Mouse (Mus musculus) embryonic facial prominence, embryonic 14.5 days (tissue): Measurements from ENCODE around the gene Golt1a. TPM values are rescaled to one million over a fixed set of nuclear protein-coding genes. Genes with fewer than 3 reads are reported as not detected.

ENCODE experiments used
- ATAC-seq: fragments of 200-750 bp; cut with Nextera tagmentation; 2 replicates; pipeline ENCODE4 v1.8.0; 2017; ENCODE audit warnings: low read depth, moderate number of reproducible peaks, moderate TSS enrichment
- DNase-seq: peaks from one replicate; pipeline ENCODE4 v3.0.0-alpha.2; 2015; ENCODE audit warnings: low spot score
- H3K27ac ChIP-seq: fragments of 300-500 bp; sonication (generic); replicated peaks from 2 replicates; pipeline ENCODE4 v1.5.1; 2014; ENCODE audit warnings: low read depth, mild to moderate bottlenecking, low read length, moderate library complexity
- H3K27me3 ChIP-seq: fragments of 300-500 bp; sonication (generic); replicated peaks from 2 replicates; pipeline ENCODE4 v1.6.1; 2014; ENCODE audit warnings: low read length; ENCODE audit not compliant: control insufficient read depth, insufficient read depth
- H3K36me3 ChIP-seq: fragments of 300-500 bp; sonication (generic); 2 replicates; pipeline ENCODE4 v1.6.1; 2014; ENCODE audit warnings: low read length, mixed read lengths; ENCODE audit not compliant: control insufficient read depth, insufficient read depth
- H3K4me1 ChIP-seq: fragments of 300-500 bp; sonication (generic); 2 replicates; pipeline ENCODE4 v1.6.1; 2014; ENCODE audit warnings: antibody characterized with exemption, low read length; ENCODE audit not compliant: control insufficient read depth, insufficient read depth
- H3K4me2 ChIP-seq: fragments of 300-500 bp; sonication (generic); 2 replicates; pipeline ENCODE4 v1.6.1; 2014; ENCODE audit warnings: low read depth, mild to moderate bottlenecking, low read length, moderate library complexity, mixed read lengths
- H3K4me3 ChIP-seq: fragments of 300-500 bp; sonication (generic); 2 replicates; pipeline ENCODE4 v1.5.1; 2014; ENCODE audit warnings: low read depth, mild to moderate bottlenecking, low read length
- H3K9ac ChIP-seq: fragments of 300-500 bp; sonication (generic); 2 replicates; pipeline ENCODE4 v1.6.1; 2014; ENCODE audit warnings: low read depth, mild to moderate bottlenecking, low read length, moderate library complexity, mixed read lengths
- H3K9me3 ChIP-seq: fragments of 300-500 bp; sonication (generic); 2 replicates; pipeline ENCODE4 v1.6.1; 2016; ENCODE audit warnings: low read length; ENCODE audit not compliant: control insufficient read depth
- WGBS: fragments of 180-500 bp; shearing (Covaris S2); extraction: QIAGEN DNeasy Blood & Tissue Kit; methylation state at CpG from one replicate; pipeline ENCODE4 v1.1.7; 2014; 5-methylcytosine and 5-hydroxymethylcytosine counted together
- polyA plus RNA-seq: library from polyadenylated mRNA; unstranded; fragments of >200 nt; fragmentation: Nextera tagmentation; extraction: Ambion mirVana; gene quantifications from 2 replicates; pipeline ENCODE4 v1.2.1, GENCODE M21; 2014

Gene Golt1a
- polyA plus RNA-seq, result not detected in 2 replicates

DNA sequence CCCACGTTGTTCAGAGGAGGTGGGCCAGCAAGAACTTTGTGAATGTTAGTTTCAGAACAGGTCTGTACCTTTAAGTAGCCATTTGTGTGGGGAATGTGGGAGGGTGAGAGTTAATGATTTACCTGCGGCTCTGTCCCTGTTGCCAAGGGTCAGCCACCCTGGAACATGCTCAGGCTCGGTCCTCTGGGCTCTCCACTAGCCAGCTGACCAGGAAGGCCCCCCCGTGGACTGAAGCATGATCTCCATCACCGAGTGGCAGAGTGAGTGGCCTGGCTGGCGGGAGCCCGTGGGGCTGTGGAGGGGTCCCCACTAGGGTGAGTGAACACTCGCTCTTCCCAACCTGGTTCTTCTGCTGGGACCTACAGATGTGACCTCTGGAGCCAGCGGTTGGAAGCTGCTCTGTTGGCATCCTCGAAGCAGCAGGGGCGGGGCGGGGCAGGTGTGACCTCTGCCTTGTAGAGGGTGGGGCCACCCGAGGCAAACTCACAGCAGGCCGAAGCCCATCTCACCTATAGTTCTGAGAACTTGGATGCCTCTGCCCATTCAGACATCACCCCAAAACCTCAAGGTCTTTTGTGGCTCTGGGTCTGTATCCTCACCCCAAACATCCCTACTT lies at the start of gene Golt1a:
Gene Golt1a (plus strand): TSS at position 149 of the 616 bp plus-strand sequence.
- no peak for DNase-seq
- Histone ChIP-seq H3K4me2 (no peak within 1 kb of the TSS), H3K4me1 (no peaks in the 10 kb centered on the region), H3K27ac (no peak within 1 kb of the TSS), H3K36me3 (no peaks in the 10 kb centered on the region), H3K4me3 (no peak within 1 kb of the TSS), H3K27me3 (no peaks in the 10 kb centered on the region), H3K9me3 (no peaks in the 10 kb centered on the region), H3K9ac (no peak within 1 kb of the TSS)
- 64% methylated on average over 9 of the region's 14 CpGs for WGBS
- no peak for ATAC-seq

DNA sequence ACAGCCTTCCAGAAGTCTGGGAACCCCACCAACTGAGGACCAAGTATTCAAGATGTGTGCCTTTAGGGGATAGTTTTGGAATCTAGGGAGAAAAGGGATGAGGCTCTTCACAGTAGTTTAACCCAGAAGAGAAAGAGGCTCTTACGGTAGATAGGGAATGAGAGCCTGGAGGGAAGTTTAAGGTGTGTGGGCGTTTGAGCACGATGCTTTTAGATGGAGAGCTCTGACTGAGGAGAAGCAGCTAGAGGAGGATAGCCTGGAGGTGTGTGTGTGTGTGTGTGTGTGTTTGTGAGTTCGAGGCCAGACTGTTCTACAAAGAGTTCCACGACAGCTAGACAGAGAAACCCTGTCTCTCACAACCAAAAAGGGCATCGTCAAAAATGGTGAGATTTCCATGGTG lies 47.0 kb upstream of the Golt1a start:
- no peak overlapping the region for H3K27ac ChIP-seq
- ATAC-seq (no peak), DNase-seq (no peak)
- 83% methylated on average over 6 of the region's 6 CpGs for WGBS
- H3K4me3 ChIP-seq, result no peak overlapping the region
- no peaks in the 10 kb centered on the region for H3K9me3 ChIP-seq
- H3K4me2 ChIP-seq, result no peak overlapping the region
- no peaks in the 10 kb centered on the region for H3K4me1 ChIP-seq
- H3K36me3 ChIP-seq, result 0 out of 2 replicates have a peak, but pooled peaks cover 4% of the 10 kb centered on the region
- H3K27me3 ChIP-seq, result no peaks in the 10 kb centered on the region
- H3K9ac ChIP-seq, result no peak overlapping the region

DNA sequence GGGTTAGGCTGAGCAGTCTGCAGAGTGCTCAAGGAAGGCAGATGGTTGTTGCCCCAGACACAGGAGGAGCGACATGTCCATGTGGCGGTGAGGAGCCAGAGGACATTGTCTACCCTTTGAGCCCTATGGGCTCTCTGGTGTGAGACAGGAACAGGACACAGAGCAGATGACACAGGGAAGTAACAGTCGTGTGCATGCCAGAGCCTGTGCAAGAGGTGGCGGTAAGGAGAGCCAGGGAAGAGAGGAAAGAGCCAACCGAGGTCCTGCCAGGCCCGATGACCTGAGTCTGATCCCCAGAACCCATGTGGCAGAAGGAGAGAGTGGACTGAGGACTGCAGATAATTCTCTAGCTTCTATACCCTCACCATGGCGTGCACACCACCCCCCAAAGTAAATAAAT lies 46.5 kb upstream of the Golt1a start:
- DNase-seq (no peak), ATAC-seq (no peak)
- H3K36me3 ChIP-seq, result 0 out of 2 replicates have a peak, but pooled peaks cover 4% of the 10 kb centered on the region
- 88% methylated on average over 7 of the region's 7 CpGs for WGBS
- no peaks in the 10 kb centered on the region for H3K4me1 ChIP-seq
- H3K27me3 ChIP-seq, result no peaks in the 10 kb centered on the region
- no peak overlapping the region for H3K4me2 ChIP-seq
- no peak overlapping the region for H3K4me3 ChIP-seq
- no peak overlapping the region for H3K27ac ChIP-seq
- H3K9me3 ChIP-seq, result no peaks in the 10 kb centered on the region
- H3K9ac ChIP-seq, result no peak overlapping the region

DNA sequence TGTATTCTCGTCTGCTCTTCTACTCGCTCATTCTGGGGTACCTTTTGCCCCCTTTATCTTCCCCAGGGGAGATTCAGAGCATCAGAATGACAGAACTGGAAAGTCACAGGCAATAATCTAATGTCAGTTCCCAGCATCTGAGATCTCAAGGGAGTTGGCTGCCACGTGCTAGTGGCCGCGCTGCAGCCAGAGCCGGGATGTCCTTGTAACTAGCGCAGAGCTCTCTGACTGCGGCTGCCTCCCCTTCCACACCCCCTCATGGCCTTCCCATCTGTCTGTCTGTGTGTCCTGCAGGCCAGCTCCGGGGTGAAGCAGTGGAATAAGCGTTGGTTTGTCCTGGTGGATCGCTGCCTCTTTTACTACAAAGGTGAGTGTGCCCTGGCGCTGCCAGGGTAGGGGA lies 45.2 kb upstream of the Golt1a start:
- 77% methylated on average over 12 of the region's 12 CpGs for WGBS
- ATAC-seq (no peak), DNase-seq (no peak)
- Histone ChIP-seq H3K36me3 (0 out of 2 replicates have a peak, but pooled peaks cover 4% of the 10 kb centered on the region), H3K4me2 (no peak overlapping the region), H3K4me3 (no peak overlapping the region), H3K9me3 (no peaks in the 10 kb centered on the region), H3K27me3 (no peaks in the 10 kb centered on the region), H3K27ac (no peak overlapping the region), H3K9ac (no peak overlapping the region), H3K4me1 (no peaks in the 10 kb centered on the region)

DNA sequence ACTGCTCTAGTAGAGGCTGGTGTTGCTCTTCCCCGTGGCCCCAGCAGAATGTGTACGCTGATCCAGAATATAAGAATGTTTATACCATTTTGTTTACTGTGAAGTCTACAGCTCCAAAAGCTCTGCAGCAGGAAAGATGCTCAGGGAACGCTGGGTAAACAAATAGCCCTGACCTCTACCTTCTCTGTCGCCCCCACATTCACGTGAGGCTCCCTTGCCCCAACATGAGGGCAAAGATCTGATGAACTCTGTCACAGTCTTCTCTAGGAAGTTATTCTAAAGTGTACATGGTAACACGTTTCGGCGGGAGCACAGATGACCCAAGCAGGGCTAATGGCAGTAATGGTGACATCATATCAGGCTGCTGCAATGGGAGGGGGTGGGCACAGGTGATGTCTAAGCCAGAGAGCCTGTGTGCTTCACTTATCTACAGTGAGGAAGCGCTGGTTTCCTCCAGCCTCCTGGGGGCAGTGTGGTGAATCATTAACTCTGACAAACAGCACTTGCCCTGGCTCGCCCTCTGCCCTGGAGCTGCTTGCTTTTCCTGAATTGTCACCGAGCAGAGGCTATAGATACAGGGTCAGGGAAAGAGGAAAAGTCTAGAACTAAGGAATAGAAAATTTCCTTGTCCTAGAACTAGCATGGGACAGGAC lies 44.4 kb upstream of the Golt1a start:
- Histone ChIP-seq H3K4me3 (no peak overlapping the region), H3K27me3 (no peaks in the 10 kb centered on the region), H3K36me3 (0 out of 2 replicates have a peak, but pooled peaks cover under 1% of the 10 kb centered on the region), H3K27ac (no peak overlapping the region), H3K4me1 (no peaks in the 10 kb centered on the region), H3K9me3 (no peaks in the 10 kb centered on the region), H3K9ac (no peak overlapping the region), H3K4me2 (no peak overlapping the region)
- ATAC-seq (no peak; the same call in 1 of the 2 replicates), DNase-seq (no peak)
- 60% methylated on average over 11 of the region's 11 CpGs for WGBS

DNA sequence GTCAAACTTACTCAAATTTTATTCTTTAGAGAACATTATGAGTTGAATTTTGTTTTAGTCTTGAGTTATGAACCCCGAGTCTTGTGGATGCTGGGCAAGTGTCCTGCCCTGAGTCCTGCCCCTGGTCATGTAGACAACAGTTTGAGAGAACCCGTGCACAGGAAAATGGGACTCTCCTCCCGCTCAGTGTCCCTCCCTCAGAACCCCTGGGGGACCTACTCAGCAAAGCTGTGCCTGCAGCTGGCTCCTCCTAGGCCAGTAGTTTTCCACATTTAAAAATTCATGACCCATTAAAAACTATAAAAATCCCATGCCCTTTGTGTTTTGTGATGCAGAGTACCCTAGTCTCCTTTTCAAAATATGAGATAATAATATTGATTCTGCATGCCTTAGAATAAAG lies 42.5 kb upstream of the Golt1a start:
- no peaks in the 10 kb centered on the region for H3K9me3 ChIP-seq

DNA sequence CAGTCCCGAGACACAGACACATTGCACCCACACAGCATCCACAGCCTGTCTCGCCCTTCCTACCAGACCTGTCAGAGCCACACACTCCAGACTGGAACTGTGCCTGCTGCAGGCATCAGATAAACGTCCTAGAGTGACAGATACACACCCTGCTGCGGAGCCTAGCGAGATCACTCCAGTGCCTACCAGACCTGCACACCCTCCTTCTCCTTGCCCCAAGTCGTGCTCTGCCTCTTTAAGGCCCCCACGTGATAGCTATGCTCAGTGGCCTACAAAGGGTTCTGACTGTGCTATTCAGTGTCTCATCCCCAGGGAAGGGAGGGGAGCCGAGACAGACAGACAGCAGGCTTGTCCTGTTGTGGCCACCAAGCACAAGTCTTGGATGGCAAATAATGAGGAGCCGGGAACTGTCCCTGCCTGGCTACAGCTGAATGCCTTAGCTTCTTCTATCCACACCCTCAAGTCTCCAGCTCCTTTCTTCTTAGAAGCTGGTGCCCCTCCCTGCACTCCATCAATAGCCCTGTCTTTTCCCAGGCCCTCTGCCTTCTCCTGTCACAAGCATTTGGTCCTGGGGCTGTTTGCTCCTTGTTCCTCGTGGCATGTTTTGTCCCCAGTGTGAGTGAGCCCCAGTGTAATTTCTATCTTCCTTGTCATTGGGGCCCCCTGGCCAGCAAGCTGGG lies 41.6 kb upstream of the Golt1a start:
- H3K9me3 ChIP-seq, result no peaks in the 10 kb centered on the region
- H3K36me3 ChIP-seq, result no peaks in the 10 kb centered on the region
- ATAC-seq (peak; percentile 64; the same call in 1 of the 2 replicates), DNase-seq (peak; percentile 35)
- H3K4me2 ChIP-seq, result no peak overlapping the region
- H3K4me3 ChIP-seq, result no peak overlapping the region
- no peak overlapping the region for H3K9ac ChIP-seq
- 30% methylated on average over 10 of the region's 10 CpGs for WGBS
- no peak overlapping the region for H3K27ac ChIP-seq
- H3K4me1 ChIP-seq, result no peaks in the 10 kb centered on the region
- no peaks in the 10 kb centered on the region for H3K27me3 ChIP-seq

More for the DNA sequence above, 42.5 kb upstream of the Golt1a start:
- ATAC-seq (no peak), DNase-seq (no peak)
- Histone ChIP-seq H3K27me3 (no peaks in the 10 kb centered on the region), H3K4me2 (no peak overlapping the region), H3K4me1 (no peaks in the 10 kb centered on the region), H3K9ac (no peak overlapping the region), H3K27ac (no peak overlapping the region), H3K4me3 (no peak overlapping the region), H3K36me3 (no peaks in the 10 kb centered on the region)
- 55% methylated on average over 3 of the region's 3 CpGs for WGBS

DNA sequence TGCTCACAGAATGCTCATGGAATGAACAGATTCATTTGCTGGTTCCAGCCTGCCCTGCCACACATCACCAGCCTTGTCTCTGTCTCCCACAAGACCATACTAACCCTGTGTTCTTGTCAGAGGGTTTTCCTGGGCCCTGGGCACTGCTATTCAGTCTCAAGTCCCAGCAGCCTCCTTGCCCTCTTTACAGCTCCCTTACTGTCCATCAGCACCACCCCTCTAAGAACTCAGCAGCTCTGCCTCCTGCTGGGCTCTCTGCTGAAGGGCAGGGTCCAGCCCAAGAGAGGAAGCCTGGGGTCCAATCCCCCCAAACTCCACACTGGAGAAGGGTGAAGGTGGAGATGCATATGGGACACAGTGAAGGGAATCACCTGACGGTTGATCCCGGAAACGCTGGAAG lies 41.1 kb upstream of the Golt1a start:
- H3K4me1 ChIP-seq, result no peaks in the 10 kb centered on the region
- no peaks in the 10 kb centered on the region for H3K36me3 ChIP-seq
- no peak for ATAC-seq
- H3K27me3 ChIP-seq, result no peaks in the 10 kb centered on the region
- no peak for DNase-seq
- no peak overlapping the region for H3K9ac ChIP-seq
- WGBS, result 42% methylated on average over 3 of the region's 3 CpGs
- H3K4me2 ChIP-seq, result no peak overlapping the region
- no peak overlapping the region for H3K27ac ChIP-seq
- no peak overlapping the region for H3K4me3 ChIP-seq
- no peaks in the 10 kb centered on the region for H3K9me3 ChIP-seq
